Mouse (Mus musculus) left cerebral cortex, adult 9 months (tissue): ENCODE measurements around the gene Sgk1.
A peak's percentile ranks its signal among the peaks of the same experiment; 100 is the strongest.

ENCODE experiments used
- DNase-seq, 2 experiments: peaks; one replicate each; pipeline ENCODE4 v3.0.0; 2022; ENCODE audit warnings: low spot score in 2 of 2

The Sgk1 gene

DNA sequence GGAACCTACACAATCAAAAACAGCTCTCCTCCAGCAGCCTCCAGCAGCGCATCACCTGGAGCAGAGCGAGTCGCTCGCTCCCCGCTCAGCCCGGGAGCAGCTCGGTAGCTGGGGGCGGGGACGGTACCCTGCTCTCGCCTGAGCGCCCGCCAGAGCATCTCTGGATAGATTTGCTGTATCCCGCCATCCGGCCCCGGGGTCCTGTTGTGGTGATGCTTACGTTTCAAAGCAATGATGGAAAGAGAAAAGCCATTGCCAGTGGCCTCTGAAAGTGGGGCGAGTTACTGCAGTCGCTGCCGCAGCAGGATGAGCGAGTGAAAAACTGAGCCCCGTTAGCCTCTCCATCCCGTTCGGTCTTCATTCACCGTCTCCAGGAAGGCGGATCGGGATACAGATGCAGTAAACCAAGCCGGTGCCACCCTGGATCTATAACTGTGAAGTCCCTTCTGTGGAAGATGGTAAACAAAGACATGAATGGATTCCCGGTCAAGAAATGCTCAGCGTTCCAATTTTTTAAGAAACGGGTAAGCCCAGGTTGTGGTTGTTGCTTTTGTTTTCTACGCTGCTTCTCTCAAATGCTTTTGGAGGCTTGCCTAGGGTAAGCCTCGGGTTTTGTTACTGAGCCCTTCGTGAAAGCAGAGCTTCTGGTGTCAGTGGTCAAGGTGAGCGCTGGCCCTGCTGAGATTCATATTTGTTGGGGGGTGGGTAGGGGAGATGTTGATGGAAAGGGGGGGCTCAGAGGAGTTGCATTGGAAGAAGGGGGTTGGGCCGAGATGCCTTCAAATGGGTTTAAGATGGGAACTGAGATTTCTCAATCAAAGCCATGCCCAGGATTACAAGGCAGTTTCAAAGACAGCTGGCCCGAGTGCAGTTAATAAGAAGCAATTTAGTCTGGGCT lies at the start of gene Sgk1:
Gene Sgk1, plus strand, starts transcription at position 1 of the 898 bp plus-strand sequence.
- peak in 1 of 2 experiments; percentile 71 for DNase-seq

DNA sequence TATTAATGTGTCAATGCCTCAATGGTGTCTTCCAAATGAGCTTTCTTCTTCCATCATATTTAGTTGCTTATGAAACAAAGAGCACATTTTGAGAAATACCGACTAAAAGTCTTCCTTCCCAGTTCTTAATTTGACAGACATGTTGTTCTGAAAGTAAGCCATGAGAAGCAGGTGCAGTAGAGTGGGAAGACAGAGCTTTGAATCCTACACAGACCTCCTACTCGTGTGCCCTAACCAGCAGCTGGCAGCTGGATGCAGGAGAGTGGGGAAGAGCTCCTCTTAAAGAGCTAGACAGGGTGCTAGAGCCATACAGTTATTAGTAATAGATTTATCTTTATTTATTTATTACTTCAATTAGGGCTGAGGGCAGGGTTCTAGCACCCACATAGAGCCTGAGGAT lies 49.7 kb upstream of the Sgk1 start:
- peak; percentile 16 to 50 for DNase-seq

- no peak for DNase-seq
Observed at GRCm38 (mm10) chr10:21833757-21834156, 48.2 kb upstream of the Sgk1 start.

DNA sequence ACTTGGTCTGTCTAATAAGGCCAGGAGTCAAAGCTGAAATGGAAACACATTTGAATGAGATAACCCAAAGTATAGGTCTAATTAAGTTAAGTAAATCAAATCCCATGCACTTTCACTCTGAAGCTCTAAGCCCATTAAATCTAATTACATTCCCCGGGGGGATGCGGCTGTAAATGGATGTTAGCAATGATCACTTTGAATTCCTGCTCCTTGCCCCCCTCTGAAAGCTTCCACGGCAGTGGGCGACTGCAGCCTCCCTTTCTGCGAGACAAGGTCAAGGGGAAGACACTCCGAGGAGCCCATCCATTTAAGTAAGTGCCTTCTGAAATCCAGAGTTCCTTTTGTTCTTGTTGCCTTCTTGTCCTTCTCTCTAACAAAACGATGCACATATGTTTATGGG lies 46.9 kb upstream of the Sgk1 start:
- DNase-seq = no peak

DNA sequence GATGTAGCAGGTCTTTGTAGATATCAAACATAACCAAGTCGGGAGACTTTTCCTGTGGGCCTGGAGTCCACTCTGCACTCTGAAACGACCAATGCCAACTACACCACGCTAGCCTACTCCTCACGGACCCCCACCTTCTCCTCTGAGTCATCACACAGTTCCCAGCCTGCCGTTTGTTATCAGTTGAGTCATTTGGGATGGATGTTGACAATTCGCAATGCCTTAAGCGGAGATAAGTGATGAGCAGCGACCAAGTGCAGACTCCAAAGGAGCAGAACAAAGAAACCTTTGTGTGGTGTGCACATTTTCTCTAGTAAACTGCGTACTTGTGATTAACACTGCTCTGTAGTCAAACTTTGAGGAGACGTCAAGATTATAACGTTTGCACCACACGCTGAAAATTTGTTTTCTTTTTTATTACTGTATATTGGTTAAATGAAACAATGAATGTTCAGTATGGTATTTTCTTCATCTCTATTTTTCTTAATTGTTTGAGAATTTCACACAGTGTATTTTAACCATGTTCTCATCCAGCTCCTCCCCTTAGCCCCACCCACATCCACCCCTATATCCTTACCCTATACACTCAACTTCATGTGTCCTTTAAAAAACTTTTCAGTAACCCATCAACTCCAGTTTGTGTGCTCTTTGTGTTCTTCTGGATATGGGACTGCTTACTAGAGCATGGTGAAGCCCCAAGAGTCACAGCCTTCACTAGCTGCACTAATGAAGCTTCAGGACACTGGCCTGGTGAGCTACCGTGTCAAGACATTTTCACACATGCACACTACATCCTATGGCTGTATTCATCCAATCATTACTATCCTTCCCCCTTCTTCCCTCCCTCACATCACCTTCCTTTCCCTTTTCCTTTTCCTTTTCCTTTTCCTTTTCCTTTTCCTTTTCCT lies 42.5 kb upstream of the Sgk1 start:
- DNase-seq = no peak

DNA sequence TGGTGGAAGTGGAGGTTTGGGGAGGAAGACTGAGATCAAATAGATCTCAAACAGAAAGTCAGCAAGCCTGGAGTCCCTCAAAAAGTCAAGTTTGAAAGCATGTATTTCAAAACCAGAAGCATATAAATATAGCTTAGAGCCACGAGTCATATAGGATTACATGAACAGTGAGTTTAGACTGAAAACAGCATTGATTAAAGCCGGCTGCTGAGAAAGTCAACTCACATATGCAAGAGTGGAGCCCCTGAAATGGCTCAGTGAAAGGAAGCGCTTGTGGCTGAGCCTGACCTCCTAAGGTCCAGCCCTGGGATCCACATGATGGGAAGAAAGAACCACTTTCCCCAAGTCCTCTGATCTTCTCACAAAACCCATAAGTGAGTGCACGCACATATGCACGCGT lies 38.7 kb upstream of the Sgk1 start:
- no peak for DNase-seq

DNA sequence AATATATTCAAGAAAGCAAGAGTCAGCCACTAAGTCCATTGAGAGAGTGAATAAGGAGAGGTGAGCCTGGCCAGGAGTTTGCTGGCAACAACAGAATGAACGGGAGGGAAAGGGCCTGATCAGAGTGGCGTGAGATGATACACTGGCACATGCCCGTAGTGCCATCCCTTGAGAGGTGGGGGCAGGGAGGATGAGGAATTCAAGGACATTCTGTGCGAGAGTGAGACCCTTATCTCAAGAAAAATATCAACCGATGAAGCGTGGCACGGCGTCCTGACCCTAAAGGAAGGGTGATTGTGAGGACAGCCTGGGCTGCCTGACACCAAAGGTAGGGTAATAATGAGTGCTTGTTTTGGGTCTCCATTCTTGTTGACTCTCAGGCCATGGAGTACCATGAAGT lies 38.1 kb upstream of the Sgk1 start:
- no peak for DNase-seq

DNA sequence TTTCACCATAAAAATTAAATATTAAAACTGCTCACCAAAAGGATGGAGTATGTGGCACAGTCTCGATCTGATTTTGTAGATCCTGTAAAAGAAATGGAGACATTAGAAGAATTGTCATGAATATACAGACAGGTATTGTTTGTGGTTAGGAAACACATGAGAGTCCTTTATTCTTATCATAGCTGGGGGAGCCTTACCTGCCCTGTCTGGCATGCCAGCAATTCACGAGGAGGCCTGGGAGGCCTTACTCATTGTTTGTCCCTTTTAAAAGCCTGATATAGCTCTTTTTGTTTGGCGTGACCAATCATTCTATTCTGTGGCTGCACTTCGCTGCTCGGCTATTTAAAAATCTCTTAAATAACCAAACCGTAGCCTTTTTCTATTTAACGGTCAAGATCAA lies 37.6 kb upstream of the Sgk1 start:
- no peak for DNase-seq

- no peak for DNase-seq
Observed at GRCm38 (mm10) chr10:21845601-21846282, 36.2 kb upstream of the Sgk1 start.

- DNase-seq = no peak
Observed at GRCm38 (mm10) chr10:21846366-21846765, 35.6 kb upstream of the Sgk1 start.

GRCm38 (mm10) chr10:21847026-21847820 lies 34.8 kb upstream of the Sgk1 start:
- DNase-seq = no peak

DNA sequence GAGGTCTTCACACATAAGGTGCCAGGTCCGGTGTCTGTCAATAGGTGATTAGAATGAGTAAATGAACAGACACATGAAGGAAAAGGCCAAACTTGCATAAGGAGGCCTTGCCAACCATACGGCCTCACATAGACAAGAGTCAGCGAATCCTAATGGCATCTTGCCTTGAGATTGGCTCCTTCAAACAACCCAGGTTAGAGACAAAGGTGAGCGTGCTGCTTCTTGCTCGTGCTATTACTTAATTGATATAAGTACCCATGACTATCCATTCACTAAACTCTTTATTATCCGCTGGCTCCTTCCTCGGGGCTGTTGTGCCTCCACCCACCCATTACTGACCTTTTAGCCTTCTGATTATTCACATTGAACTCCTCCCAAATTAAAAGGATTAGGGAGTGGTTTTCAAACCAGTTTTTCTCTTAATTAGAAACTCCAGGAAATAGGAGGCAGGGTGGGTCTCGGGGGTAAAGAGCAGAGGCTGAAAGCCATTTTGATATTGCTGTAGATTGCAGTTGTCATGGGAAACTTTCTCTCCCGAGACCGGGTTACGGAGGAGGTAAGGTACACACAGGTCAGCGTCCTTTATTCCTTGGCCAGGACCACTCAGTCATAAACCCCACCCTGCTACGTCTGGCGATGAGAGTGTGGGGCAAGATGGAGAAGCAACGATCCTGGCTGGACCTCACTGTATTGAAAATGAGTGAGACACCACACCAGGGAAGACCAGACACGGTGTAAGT lies 33.9 kb upstream of the Sgk1 start:
- DNase-seq = no peak

DNA sequence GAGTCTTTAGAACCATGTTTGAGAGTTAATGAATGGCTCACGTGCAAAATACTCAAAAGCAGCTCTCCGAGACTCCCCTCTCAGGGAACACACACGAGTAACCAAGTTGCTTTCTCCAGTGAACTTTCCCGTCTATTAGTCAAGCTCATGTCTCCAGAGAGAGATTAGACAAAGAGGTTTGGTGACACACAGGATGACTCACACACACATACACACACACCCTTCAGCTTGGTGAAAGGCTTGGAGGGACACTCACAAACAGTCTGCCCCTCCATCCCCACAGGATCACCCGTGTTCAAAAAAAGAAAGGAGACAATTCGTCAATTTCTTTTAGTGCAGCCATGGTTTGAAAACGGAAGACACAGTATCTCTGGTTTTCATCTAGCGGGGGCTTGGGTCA lies 32.7 kb upstream of the Sgk1 start:
- DNase-seq = no peak

GRCm38 (mm10) chr10:21850330-21850729 lies 31.7 kb upstream of the Sgk1 start:
- DNase-seq = no peak

GRCm38 (mm10) chr10:21853122-21853521 lies 28.9 kb upstream of the Sgk1 start:
- no peak for DNase-seq

DNA sequence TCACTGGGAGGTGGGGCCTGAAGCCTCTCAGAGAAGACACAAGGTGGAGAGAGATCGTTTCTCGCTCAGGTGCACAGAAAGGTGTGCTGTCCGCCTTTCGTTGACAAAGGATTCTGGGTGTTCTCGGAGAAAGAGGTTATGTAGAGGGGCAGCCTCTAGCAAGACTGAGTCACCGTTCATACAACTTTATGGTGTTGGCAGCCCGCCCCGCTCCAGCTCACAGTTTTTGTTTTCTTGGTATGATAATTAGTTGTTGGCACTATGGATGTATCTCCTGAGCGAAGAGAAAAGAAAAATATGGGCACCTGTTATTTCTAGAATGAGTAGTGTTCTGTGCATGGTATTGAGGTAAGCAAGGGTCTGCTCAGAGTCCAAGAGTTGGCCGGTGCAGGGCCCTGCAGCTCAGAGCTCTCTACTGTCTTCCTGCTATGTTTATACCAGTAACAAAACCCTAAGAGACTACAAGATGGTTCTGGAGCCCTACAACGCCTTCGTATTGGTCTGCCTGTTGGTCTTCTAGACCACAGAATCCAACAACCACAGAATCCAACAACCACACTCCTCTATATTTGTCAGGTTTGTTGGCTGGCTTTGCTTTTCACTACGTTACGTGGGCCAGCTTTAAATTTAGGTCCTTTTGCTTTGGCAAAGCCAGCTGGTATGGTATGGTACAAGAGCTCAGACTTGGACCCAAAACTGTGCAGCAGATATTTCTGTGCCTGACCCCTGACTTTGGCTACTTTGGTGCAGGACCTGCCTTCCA lies 28.2 kb upstream of the Sgk1 start:
- peak in 1 of 2 experiments; percentile 48 for DNase-seq

DNA sequence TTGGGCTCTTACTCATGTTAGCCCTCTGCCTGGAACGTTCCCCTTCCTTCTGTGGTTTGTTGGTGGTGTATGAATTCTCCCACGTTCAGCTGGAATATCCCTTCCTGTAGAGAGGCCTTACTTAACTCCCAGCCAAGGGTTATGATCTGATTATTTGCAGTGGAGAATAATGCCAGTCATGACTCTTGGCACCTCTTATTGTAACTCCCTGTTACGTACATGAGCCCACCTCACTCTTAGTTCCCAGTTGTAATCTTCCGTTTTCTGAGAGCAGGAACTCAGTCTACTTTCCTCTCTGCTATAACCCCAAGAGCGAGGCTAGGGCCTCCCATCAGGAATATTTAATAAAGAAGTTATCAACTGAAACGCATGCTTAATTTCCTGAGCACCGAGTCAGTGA lies 26.6 kb upstream of the Sgk1 start:
- no peak for DNase-seq

GRCm38 (mm10) chr10:21857676-21858075 lies 24.3 kb upstream of the Sgk1 start:
- no peak for DNase-seq

DNA sequence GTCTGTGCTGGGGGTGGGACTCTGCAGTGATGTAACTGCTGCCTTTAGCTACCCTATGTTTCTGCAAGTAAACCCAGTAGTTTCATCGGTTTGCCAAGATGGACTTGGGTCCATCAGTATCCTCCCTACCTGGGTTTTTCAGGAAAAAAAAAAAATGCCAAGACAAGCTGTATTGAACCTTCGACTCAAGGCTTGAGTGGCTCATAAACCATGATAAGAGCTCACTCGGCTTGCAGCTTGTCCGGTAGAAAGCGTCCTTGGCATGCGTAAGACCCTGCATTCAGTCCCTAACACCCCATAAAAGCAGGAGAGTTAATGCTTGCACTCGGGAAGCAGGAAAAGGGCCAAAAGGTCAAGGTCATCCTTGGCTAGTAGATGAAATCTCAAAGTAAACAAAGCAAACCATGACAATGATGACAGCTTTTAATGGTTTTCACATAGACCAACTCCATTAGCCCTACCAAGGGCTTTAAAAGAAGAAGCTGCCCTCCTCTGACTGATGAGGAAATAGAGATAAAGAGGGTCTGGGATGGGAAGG lies 23.5 kb upstream of the Sgk1 start:
- no peak for DNase-seq

GRCm38 (mm10) chr10:21866504-21866903 lies 15.5 kb upstream of the Sgk1 start:
- DNase-seq = no peak
